Mouse (Mus musculus) limb, embryonic 12.5 days (tissue): ENCODE data around the gene Peli1. TPM values are rescaled to one million over a fixed set of nuclear protein-coding genes. Genes with fewer than 3 reads are reported as not detected.
A peak's percentile ranks its signal among the peaks of the same experiment; 100 is the strongest.

ENCODE experiments used
- ATAC-seq: fragments of 200-750 bp; cut with Nextera tagmentation; 2 replicates; pipeline ENCODE4 v1.8.0; 2017; ENCODE audit warnings: low read depth, moderate TSS enrichment; ENCODE audit not compliant: insufficient number of reproducible peaks, insufficient read depth, low FRiP score, low TSS enrichment
- H3K27ac ChIP-seq: fragments of 300-500 bp; sonication (generic); 2 replicates; pipeline ENCODE4 v1.5.1; 2016; ENCODE audit warnings: mild to moderate bottlenecking, moderate library complexity
- H3K27me3 ChIP-seq: fragments of 300-500 bp; sonication (generic); 2 replicates; pipeline ENCODE4 v1.6.1; 2016; ENCODE audit warnings: mild to moderate bottlenecking, moderate library complexity
- H3K36me3 ChIP-seq: fragments of 300-500 bp; sonication (generic); 2 replicates; pipeline ENCODE4 v1.6.1; 2016; ENCODE audit warnings: mild to moderate bottlenecking, moderate library complexity
- H3K4me1 ChIP-seq: fragments of 300-500 bp; sonication (generic); replicated peaks from 2 replicates; pipeline ENCODE4 v1.6.1; 2016
- H3K4me2 ChIP-seq: fragments of 300-500 bp; sonication (generic); 2 replicates; pipeline ENCODE4 v1.6.1; 2016; ENCODE audit warnings: mild to moderate bottlenecking, moderate library complexity
- H3K4me3 ChIP-seq: fragments of 300-500 bp; sonication (generic); replicated peaks from 2 replicates; pipeline ENCODE4 v1.5.1; 2016; ENCODE audit warnings: mild to moderate bottlenecking
- H3K9ac ChIP-seq: fragments of 300-500 bp; sonication (generic); replicated peaks from 2 replicates; pipeline ENCODE4 v1.6.1; 2016; ENCODE audit warnings: mild to moderate bottlenecking, moderate library complexity
- H3K9me3 ChIP-seq: fragments of 300-500 bp; sonication (generic); 2 replicates; pipeline ENCODE4 v1.6.1; 2016; ENCODE audit warnings: mild to moderate bottlenecking, moderate library complexity
- WGBS: fragments of 180-500 bp; shearing (Covaris S2); methylation state at CpG from one replicate; pipeline ENCODE4 v1.1.7; 2016; 5-methylcytosine and 5-hydroxymethylcytosine counted together
- polyA plus RNA-seq: library from polyadenylated mRNA; unstranded; fragments of >200 nt; fragmentation: Nextera tagmentation; extraction: Ambion mirVana; gene quantifications from 2 replicates; pipeline ENCODE4 v1.2.1, GENCODE M21; 2016

Peli1 gene
- polyA plus RNA-seq, 1 experiment from 2014 or later = 66.6 TPM

- Histone ChIP-seq H3K27me3 (no peaks in the 10 kb centered on the region), H3K9ac (no peak overlapping the region), H3K36me3 (0 out of 2 replicates have a peak, but pooled peaks cover 4% of the 10 kb centered on the region), H3K9me3 (no peaks in the 10 kb centered on the region), H3K4me1 (peaks cover 17% of the 10 kb centered on the region), H3K27ac (0 out of 2 replicates have a peak overlapping the region, but pooled peaks have one; percentile 17), H3K4me2 (peak overlapping the region; percentile 50), H3K4me3 (peak overlapping the region; percentile 23)
- no peak for ATAC-seq
- WGBS = 59% methylated on average over 3 of the region's 3 CpGs
Measured at GRCm38 (mm10) chr11:21093081-21093815, 2.2 kb downstream of the Peli1 start.

- Histone ChIP-seq H3K27ac (no peak overlapping the region), H3K4me3 (no peak overlapping the region), H3K9ac (no peak overlapping the region), H3K4me2 (no peak overlapping the region), H3K36me3 (0 out of 2 replicates have a peak, but pooled peaks cover 4% of the 10 kb centered on the region), H3K4me1 (peaks cover 17% of the 10 kb centered on the region), H3K27me3 (no peaks in the 10 kb centered on the region), H3K9me3 (no peaks in the 10 kb centered on the region)
- ATAC-seq = no peak
- WGBS = 90% methylated on average over 2 of the region's 2 CpGs
Measured at GRCm38 (mm10) chr11:21096590-21096989, 5.5 kb downstream of the Peli1 start.

- Histone ChIP-seq H3K9ac (no peak overlapping the region), H3K4me2 (no peak overlapping the region), H3K4me3 (no peak overlapping the region), H3K27me3 (no peaks in the 10 kb centered on the region), H3K27ac (no peak overlapping the region), H3K9me3 (no peaks in the 10 kb centered on the region), H3K4me1 (peaks cover 15% of the 10 kb centered on the region), H3K36me3 (0 out of 2 replicates have a peak, but pooled peaks cover 4% of the 10 kb centered on the region)
- 88% methylated on average over 2 of the region's 2 CpGs for WGBS
- ATAC-seq = no peak
Measured at GRCm38 (mm10) chr11:21098457-21098856, 7.4 kb downstream of the Peli1 start.

- Histone ChIP-seq H3K4me2 (no peak overlapping the region), H3K27ac (no peak overlapping the region), H3K9ac (no peak overlapping the region), H3K4me1 (0 out of 2 replicates have a peak, but pooled peaks cover 3% of the 10 kb centered on the region), H3K4me3 (no peak overlapping the region), H3K36me3 (0 out of 2 replicates have a peak, but pooled peaks cover 4% of the 10 kb centered on the region), H3K9me3 (no peaks in the 10 kb centered on the region), H3K27me3 (no peaks in the 10 kb centered on the region)
- ATAC-seq = no peak
- WGBS = 93% methylated on average over 1 of the region's 1 CpGs
Measured at GRCm38 (mm10) chr11:21100704-21101103, 9.6 kb downstream of the Peli1 start.

GRCm38 (mm10) chr11:21101286-21101685 is 10.2 kb downstream of the Peli1 start:
- H3K4me2 ChIP-seq = no peak overlapping the region
- H3K27me3 ChIP-seq = no peaks in the 10 kb centered on the region
- no peak for ATAC-seq
- no peak overlapping the region for H3K4me3 ChIP-seq
- H3K36me3 ChIP-seq = no peaks in the 10 kb centered on the region
- H3K9me3 ChIP-seq = no peaks in the 10 kb centered on the region
- no peak overlapping the region for H3K9ac ChIP-seq
- H3K4me1 ChIP-seq = 0 out of 2 replicates have a peak, but pooled peaks cover 3% of the 10 kb centered on the region
- H3K27ac ChIP-seq = no peak overlapping the region
- 81% methylated on average over 4 of the region's 4 CpGs for WGBS

GRCm38 (mm10) chr11:21102273-21103005 is 11.3 kb downstream of the Peli1 start:
- H3K4me3 ChIP-seq = no peak overlapping the region
- H3K9ac ChIP-seq = no peak overlapping the region
- H3K27ac ChIP-seq = no peak overlapping the region
- WGBS = 89% methylated on average over 6 of the region's 6 CpGs
- H3K27me3 ChIP-seq = no peaks in the 10 kb centered on the region
- no peak for ATAC-seq
- no peak overlapping the region for H3K4me2 ChIP-seq
- H3K4me1 ChIP-seq = 0 out of 2 replicates have a peak, but pooled peaks cover 3% of the 10 kb centered on the region
- no peaks in the 10 kb centered on the region for H3K9me3 ChIP-seq
- H3K36me3 ChIP-seq = peaks cover 8% of the 10 kb centered on the region

GRCm38 (mm10) chr11:21103186-21103585 is 12.1 kb downstream of the Peli1 start:
- WGBS = 76% methylated on average over 2 of the region's 2 CpGs
- no peak overlapping the region for H3K4me2 ChIP-seq
- H3K4me1 ChIP-seq = no peaks in the 10 kb centered on the region
- no peak overlapping the region for H3K4me3 ChIP-seq
- H3K27ac ChIP-seq = no peak overlapping the region
- H3K36me3 ChIP-seq = peaks cover 12% of the 10 kb centered on the region
- H3K9me3 ChIP-seq = no peaks in the 10 kb centered on the region
- no peaks in the 10 kb centered on the region for H3K27me3 ChIP-seq
- H3K9ac ChIP-seq = no peak overlapping the region
- no peak for ATAC-seq

- Histone ChIP-seq H3K27ac (no peak overlapping the region), H3K9ac (no peak overlapping the region), H3K4me2 (no peak overlapping the region), H3K4me3 (no peak overlapping the region), H3K36me3 (peaks cover 17% of the 10 kb centered on the region), H3K9me3 (no peaks in the 10 kb centered on the region), H3K4me1 (no peaks in the 10 kb centered on the region), H3K27me3 (no peaks in the 10 kb centered on the region)
- ATAC-seq = no peak
- 80% methylated on average over 1 of the region's 1 CpGs for WGBS
Measured at GRCm38 (mm10) chr11:21105393-21105792, 14.3 kb downstream of the Peli1 start.

- peaks cover 17% of the 10 kb centered on the region for H3K36me3 ChIP-seq
- no peak overlapping the region for H3K4me3 ChIP-seq
- no peak overlapping the region for H3K4me2 ChIP-seq
- no peaks in the 10 kb centered on the region for H3K9me3 ChIP-seq
- no peak for ATAC-seq
- no peak overlapping the region for H3K27ac ChIP-seq
- no peaks in the 10 kb centered on the region for H3K27me3 ChIP-seq
- H3K4me1 ChIP-seq = no peaks in the 10 kb centered on the region
- H3K9ac ChIP-seq = no peak overlapping the region
- WGBS = 100% methylated on average over 1 of the region's 1 CpGs
Measured at GRCm38 (mm10) chr11:21107120-21107519, 16.0 kb downstream of the Peli1 start.

- no peak overlapping the region for H3K4me2 ChIP-seq
- no peak overlapping the region for H3K9ac ChIP-seq
- no peak overlapping the region for H3K27ac ChIP-seq
- no peak overlapping the region for H3K4me3 ChIP-seq
- H3K4me1 ChIP-seq = no peaks in the 10 kb centered on the region
- no peaks in the 10 kb centered on the region for H3K9me3 ChIP-seq
- peaks cover 17% of the 10 kb centered on the region for H3K36me3 ChIP-seq
- 96% methylated on average over 2 of the region's 2 CpGs for WGBS
- no peaks in the 10 kb centered on the region for H3K27me3 ChIP-seq
- ATAC-seq = no peak
Measured at GRCm38 (mm10) chr11:21109279-21109678, 18.2 kb downstream of the Peli1 start.

- no peak overlapping the region for H3K27ac ChIP-seq
- ATAC-seq = no peak
- no peaks in the 10 kb centered on the region for H3K36me3 ChIP-seq
- no peak overlapping the region for H3K4me2 ChIP-seq
- no peak overlapping the region for H3K9ac ChIP-seq
- no peaks in the 10 kb centered on the region for H3K27me3 ChIP-seq
- no peaks in the 10 kb centered on the region for H3K9me3 ChIP-seq
- WGBS = 93% methylated on average over 2 of the region's 2 CpGs
- H3K4me3 ChIP-seq = no peak overlapping the region
- no peaks in the 10 kb centered on the region for H3K4me1 ChIP-seq
Measured at GRCm38 (mm10) chr11:21114516-21114915, 23.4 kb downstream of the Peli1 start.
